Mouse (Mus musculus): ENCODE data around the gene Mier2.

DNA sequence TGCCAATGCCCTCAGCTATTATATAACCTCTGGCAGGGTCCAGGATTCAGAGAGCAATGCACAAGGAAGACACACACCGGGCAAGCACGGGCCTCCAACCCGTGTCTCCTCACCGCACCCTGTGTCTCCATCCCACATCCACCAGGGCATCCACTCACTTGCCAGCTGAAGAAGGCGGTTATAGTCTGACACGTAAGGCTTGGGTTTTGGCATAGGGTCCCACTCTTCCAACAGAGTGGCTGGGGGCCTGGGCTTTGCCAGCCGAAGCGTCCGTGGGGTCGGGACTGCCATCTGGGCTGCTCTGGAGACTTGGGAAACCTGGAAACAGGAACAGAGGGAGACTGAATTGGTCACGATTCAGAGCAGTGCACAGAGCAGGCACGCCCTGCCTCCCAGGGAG lies 24.8 kb upstream of the Mier2 start:
- TF ChIP-seq CTCF (IDR thresholded peaks at IDR 0.05; ENCODE audit: low read depth, low read length) (no peak), POLR2A (IDR thresholded peaks at IDR 0.05; ENCODE audit: insufficient read depth, low read length) (no peak)

Measured in ES-Bruce4 (cell line).